Mouse (Mus musculus): ENCODE results near the gene Ptov1.

DNA sequence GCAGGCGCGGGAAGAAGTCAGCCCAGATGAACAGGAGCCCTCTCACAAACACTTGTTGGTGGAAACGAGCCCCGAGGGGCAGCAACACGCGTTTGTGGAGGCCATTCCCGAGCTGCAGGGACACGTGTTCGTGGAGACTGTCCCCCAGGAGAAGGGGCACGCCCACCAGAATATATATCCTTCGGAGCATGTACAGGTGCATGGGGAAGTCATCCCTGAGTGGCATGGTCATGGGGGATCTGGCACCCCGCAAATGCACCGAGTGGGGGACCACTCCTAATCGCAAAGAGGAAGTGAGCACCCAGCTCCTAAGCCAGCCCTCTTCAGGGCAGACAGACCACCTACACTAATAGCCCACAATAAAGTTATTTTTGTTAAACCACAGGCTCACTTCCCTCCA, 29.2 kb downstream of the Ptov1 start:
- no peak; the same call in 1 of the 2 replicates for TF ChIP-seq POLR2A (IDR thresholded peaks at IDR 0.05; ENCODE audit: control insufficient read depth, low read depth, low read length)
- TF ChIP-seq CTCF (IDR thresholded peaks at IDR 0.05; ENCODE audit: control insufficient read depth, insufficient read depth, insufficient replicate concordance, low read depth, low read length) = no peak
